Mouse (Mus musculus) liver, embryonic 14.5 days (tissue): ENCODE results near the gene Kifc3. TPM values are rescaled to one million over a fixed set of nuclear protein-coding genes. Genes with fewer than 3 reads are reported as not detected.

ENCODE experiments used
- ATAC-seq: fragments of 200-750 bp; cut with Nextera tagmentation; 2 replicates; pipeline ENCODE4 v1.8.0; 2017; ENCODE audit warnings: moderate number of reproducible peaks, mild to moderate bottlenecking, moderate library complexity; ENCODE audit not compliant: insufficient read depth
- DNase-seq, 3 experiments: peaks; one replicate each; pipeline ENCODE4 v3.0.0-alpha.2; 2012 to 2013; ENCODE audit warnings: low read depth in 3 of 3, low spot score in 3 of 3
- H3K27ac ChIP-seq: fragments of 300-500 bp; sonication (generic); 2 replicates; pipeline ENCODE4 v1.5.1; 2014; ENCODE audit warnings: moderate library complexity, mild to moderate bottlenecking, control low read depth, inconsistent platforms
- H3K27me3 ChIP-seq: fragments of 300-500 bp; sonication (generic); 2 replicates; pipeline ENCODE4 v1.6.1; 2014; ENCODE audit warnings: mild to moderate bottlenecking, low read length, moderate library complexity; ENCODE audit not compliant: control insufficient read depth, insufficient read depth
- H3K36me3 ChIP-seq: fragments of 300-500 bp; sonication (generic); replicated peaks from 2 replicates; pipeline ENCODE4 v1.6.1; 2014; ENCODE audit warnings: low read depth; ENCODE audit not compliant: control insufficient read depth, insufficient read depth
- H3K4me1 ChIP-seq, 2 experiments: fragments of 200-500 bp in 1 of 2; fragments of 300-500 bp in 1 of 2; sonication (generic) in 1 of 2; replicated peaks; 2 replicates each; pipeline ENCODE4 v1.6.1; 2012 to 2014; ENCODE audit warnings: antibody characterized with exemption in 1 of 2, inconsistent platforms in 1 of 2, low read length in 1 of 2; ENCODE audit not compliant: control insufficient read depth in 2 of 2, insufficient read depth in 2 of 2
- H3K4me2 ChIP-seq: fragments of 300-500 bp; sonication (generic); 2 replicates; pipeline ENCODE4 v1.6.1; 2014; ENCODE audit warnings: low read depth, mild to moderate bottlenecking, control low read depth, moderate library complexity
- H3K4me3 ChIP-seq, 2 experiments: fragments of 200-500 bp in 1 of 2; fragments of 300-500 bp in 1 of 2; sonication (generic) in 1 of 2; 2 replicates each; pipeline ENCODE4 v1.5.1; 2012 to 2014; ENCODE audit warnings: low read depth in 2 of 2, low read length in 2 of 2, mild to moderate bottlenecking in 2 of 2, control low read depth in 1 of 2, inconsistent platforms in 1 of 2, moderate library complexity in 1 of 2; ENCODE audit not compliant: insufficient read depth in 1 of 2
- H3K9ac ChIP-seq: fragments of 300-500 bp; sonication (generic); replicated peaks from 2 replicates; pipeline ENCODE4 v1.6.1; 2014; ENCODE audit warnings: mild to moderate bottlenecking, control low read depth, moderate library complexity
- H3K9me3 ChIP-seq: fragments of 300-500 bp; sonication (generic); 2 replicates; pipeline ENCODE4 v1.6.1; 2016; ENCODE audit warnings: low read length, mixed read lengths; ENCODE audit not compliant: control insufficient read depth
- CTCF ChIP-seq: IDR thresholded peaks from 2 replicates; pipeline ENCODE4 v1.5.1; 2016; ENCODE audit warnings: antibody characterized with exemption, low read depth, control low read depth
- EP300 ChIP-seq: IDR thresholded peaks from 2 replicates; pipeline ENCODE4 v1.6.1; 2016; ENCODE audit warnings: antibody characterized with exemption, low read depth
- WGBS: fragments of 180-500 bp; shearing (Covaris S2); extraction: QIAGEN DNeasy Blood & Tissue Kit; methylation state at CpG from one replicate; pipeline ENCODE4 v1.1.7; 2014; ENCODE audit not compliant: insufficient replicate concordance; 5-methylcytosine and 5-hydroxymethylcytosine counted together
- polyA plus RNA-seq, 2 experiments: library from polyadenylated mRNA; depleted of rRNA in 1 of 2; stranded (reverse) in 1 of 2; unstranded in 1 of 2; fragments of >200 nt; fragmentation: Nextera tagmentation in 1 of 2; extraction: Ambion mirVana in 1 of 2; gene quantifications; 2 replicates each; pipeline versions ENCODE4 v1.2.1 to v1.2.3; 2012 to 2014

Gene Kifc3
- polyA plus RNA-seq, 2 experiments = 2.5 to 4.0 TPM

DNA sequence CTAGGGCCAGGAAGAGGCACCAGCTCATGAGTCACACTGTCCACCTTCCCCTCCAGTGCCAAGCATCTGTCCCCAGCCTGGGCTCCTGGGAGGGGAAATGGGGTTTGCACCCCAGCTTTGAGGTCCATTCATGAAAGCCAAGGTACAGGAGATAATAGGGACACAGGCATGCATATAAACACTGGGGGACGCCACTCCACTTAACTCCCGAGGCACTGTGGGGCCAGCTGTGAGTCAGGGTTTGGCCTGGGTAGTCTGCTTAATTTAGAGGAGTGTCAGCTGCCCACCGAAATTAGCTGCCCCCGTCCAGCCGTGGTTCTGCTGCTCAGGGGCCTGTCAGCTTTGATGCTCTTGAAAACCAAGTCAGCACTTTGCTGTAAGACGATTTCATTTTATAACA, 39.8 kb downstream of the Kifc3 start:
- Histone ChIP-seq H3K27me3 (no peaks in the 10 kb centered on the region), H3K36me3 (no peaks in the 10 kb centered on the region), H3K4me2 (no peak overlapping the region), H3K27ac (no peak overlapping the region), H3K4me1 (no peaks in the 10 kb centered on the region), H3K9ac (no peak overlapping the region), H3K9me3 (no peaks in the 10 kb centered on the region), H3K4me3 (no peak overlapping the region)
- WGBS = 46% methylated on average over 6 of the region's 6 CpGs
- TF ChIP-seq EP300 = no peak
- no peak for TF ChIP-seq CTCF
- DNase-seq (no peak), ATAC-seq (no peak)

DNA sequence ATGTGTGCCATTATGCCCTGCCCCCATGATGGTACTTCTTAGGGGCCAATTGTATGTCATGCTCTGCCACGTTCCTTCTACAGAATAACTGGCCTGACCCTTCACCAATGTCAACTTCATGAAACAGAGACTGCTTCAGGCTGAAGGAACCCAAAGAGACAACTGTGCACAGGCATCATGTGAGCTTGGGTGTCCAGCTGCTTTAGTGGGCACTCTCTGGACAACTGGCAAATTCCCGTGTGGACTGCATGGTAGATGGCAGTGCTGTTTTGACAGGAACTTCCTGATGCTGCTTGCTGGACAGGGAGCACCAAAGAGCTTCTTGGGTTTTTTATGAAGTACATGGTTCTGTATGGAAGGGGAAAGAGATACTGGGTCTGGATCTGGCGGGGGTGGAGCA, 43.3 kb downstream of the Kifc3 start:
- no peak overlapping the region for H3K9ac ChIP-seq
- no peak for ATAC-seq
- DNase-seq = no peak
- WGBS = 47% methylated on average over 3 of the region's 3 CpGs
- H3K4me3 ChIP-seq = no peak overlapping the region
- peaks cover 0 to 6% of the 10 kb centered on the region in 2 experiments; a peak in 1 of 4 replicates for H3K4me1 ChIP-seq
- no peaks in the 10 kb centered on the region for H3K36me3 ChIP-seq
- no peaks in the 10 kb centered on the region for H3K27me3 ChIP-seq
- H3K9me3 ChIP-seq = no peaks in the 10 kb centered on the region
- no peak for TF ChIP-seq EP300
- TF ChIP-seq CTCF = no peak
- no peak overlapping the region for H3K27ac ChIP-seq
- H3K4me2 ChIP-seq = no peak overlapping the region

DNA sequence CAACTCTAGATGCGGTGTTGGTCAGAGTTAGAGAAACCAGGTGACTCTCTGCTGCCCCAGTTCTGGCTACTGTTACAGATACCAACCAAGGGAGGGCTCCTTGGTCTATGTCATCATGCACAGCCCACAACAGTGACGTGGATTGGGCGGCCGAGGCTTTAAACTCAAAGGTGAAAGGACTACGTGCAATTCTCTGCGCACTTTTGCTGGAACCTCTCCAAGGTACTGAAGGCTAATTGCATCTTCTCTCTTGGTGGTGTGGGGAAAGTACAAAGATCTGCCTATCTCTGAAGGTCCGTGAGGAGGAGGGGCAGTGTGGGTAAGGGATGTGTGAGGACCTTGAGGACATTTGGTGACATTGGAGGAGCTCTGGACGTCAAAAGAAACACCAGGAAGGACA, 44.0 kb downstream of the Kifc3 start:
- Histone ChIP-seq H3K27me3 (no peaks in the 10 kb centered on the region), H3K4me2 (no peak overlapping the region), H3K36me3 (no peaks in the 10 kb centered on the region), H3K4me1 (peaks cover 0 to 6% of the 10 kb centered on the region in 2 experiments; a peak in 1 of 4 replicates), H3K9me3 (no peaks in the 10 kb centered on the region), H3K9ac (no peak overlapping the region), H3K4me3 (no peak overlapping the region), H3K27ac (no peak overlapping the region)
- no peak for ATAC-seq
- 57% methylated on average over 8 of the region's 8 CpGs for WGBS
- DNase-seq = no peak
- TF ChIP-seq EP300 = no peak
- no peak for TF ChIP-seq CTCF

DNA sequence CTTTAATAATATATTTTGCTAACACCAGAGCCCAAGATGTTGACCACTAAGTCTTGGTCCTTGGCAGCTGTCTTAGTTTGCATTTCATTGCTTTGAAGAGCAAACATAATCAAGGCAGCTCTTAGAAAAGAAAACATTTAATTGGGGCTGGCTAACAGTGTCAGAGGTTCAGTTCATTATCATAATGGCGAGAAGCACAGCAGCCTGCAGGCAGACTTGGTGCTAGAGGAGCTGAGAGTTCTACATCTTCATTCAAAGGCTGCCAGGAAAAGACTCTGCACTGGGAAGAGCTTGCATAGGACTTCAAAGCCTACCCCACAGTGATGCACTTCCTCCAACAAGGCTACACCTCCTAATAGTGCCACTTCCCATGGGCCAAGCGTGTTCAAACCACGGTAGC, 45.5 kb downstream of the Kifc3 start:
- H3K4me3 ChIP-seq = no peak overlapping the region
- H3K4me1 ChIP-seq = peaks cover 0 to 6% of the 10 kb centered on the region in 2 experiments; a peak in 1 of 4 replicates
- DNase-seq (no peak), ATAC-seq (no peak)
- no peak overlapping the region for H3K9ac ChIP-seq
- no peaks in the 10 kb centered on the region for H3K9me3 ChIP-seq
- H3K27me3 ChIP-seq = no peaks in the 10 kb centered on the region
- no peaks in the 10 kb centered on the region for H3K36me3 ChIP-seq
- 34% methylated on average over 3 of the region's 3 CpGs for WGBS
- H3K4me2 ChIP-seq = no peak overlapping the region
- no peak overlapping the region for H3K27ac ChIP-seq
- TF ChIP-seq EP300 (no peak), CTCF (no peak)

DNA sequence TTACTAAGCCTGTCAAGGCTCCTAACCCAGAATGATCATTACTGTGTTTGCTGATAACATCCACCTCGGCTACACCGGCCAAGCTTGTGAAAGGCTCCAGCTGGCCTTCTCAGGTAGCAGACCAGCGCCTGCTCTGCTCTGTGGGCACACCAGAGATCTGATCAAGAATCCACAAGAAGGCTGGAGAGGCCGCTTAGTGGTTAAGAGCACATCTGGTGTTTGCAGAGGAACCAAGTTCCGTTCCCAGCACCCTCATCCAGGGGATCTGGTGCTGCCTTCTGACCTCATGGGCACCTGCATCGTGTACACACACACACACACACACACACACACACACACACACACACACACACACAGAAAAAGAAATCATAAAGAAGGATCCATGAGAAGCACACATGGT, 46.5 kb downstream of the Kifc3 start:
- no peaks in the 10 kb centered on the region for H3K27me3 ChIP-seq
- ATAC-seq (no peak), DNase-seq (no peak)
- no peak for TF ChIP-seq EP300
- no peak for TF ChIP-seq CTCF
- no peak overlapping the region for H3K4me3 ChIP-seq
- H3K9ac ChIP-seq = no peak overlapping the region
- no peaks in the 10 kb centered on the region for H3K9me3 ChIP-seq
- H3K4me1 ChIP-seq = peaks cover 0 to 6% of the 10 kb centered on the region in 2 experiments; a peak in 1 of 4 replicates
- H3K4me2 ChIP-seq = no peak overlapping the region
- WGBS = 44% methylated on average over 6 of the region's 6 CpGs
- H3K36me3 ChIP-seq = no peaks in the 10 kb centered on the region
- no peak overlapping the region for H3K27ac ChIP-seq
